Mouse (Mus musculus): ENCODE measurements around the gene Dmrtc1a. TPM values are rescaled to one million over a fixed set of nuclear protein-coding genes. Genes with fewer than 3 reads are reported as not detected.
"Not testable (repeated sequence)": the region's sequence is repeated elsewhere in the genome, so short reads cannot be mapped to it uniquely, and the experiment has no call there.

Gene Dmrtc1a
- 0.33 and 0.38 TPM in 2 replicates for polyA plus RNA-seq (2015; fragmentation: Nextera tagmentation; extraction: Ambion mirVana)

DNA sequence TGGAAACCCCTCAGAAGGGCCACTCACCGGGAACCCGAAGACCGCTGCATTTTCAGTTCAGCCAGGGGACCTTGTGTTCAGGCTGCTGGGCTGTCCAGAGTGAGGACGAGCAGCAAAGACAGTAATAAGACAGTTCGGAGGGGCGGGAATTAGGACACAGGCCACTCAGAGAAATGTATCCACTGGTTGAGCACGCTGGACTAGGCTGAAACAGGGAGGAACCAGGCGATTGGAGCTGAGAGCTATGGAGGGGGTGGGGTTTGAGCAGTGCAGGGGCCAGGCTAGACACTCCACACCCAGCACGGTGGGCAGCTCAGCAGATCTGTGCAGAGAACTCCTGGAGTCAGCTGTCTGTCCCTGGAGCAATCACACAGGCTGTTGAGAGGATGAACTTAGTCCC is at the start of gene Dmrtc1a, which contains the start of gene 1700011M02Rik:
Gene Dmrtc1a, minus strand, starts transcription at position 101 of the 400 bp plus-strand sequence.
Gene 1700011M02Rik, plus strand, starts transcription at position 319 of the 400 bp plus-strand sequence.
- not testable (repeated sequence) for H3K4me2 ChIP-seq (replicated peaks; ENCODE audit: low read depth, low read length); H3K27me3 ChIP-seq (replicated peaks; ENCODE audit: insufficient read depth, low read length); H3K4me3 ChIP-seq (ENCODE audit: low read depth, low read length); DNase-seq (ENCODE audit: low spot score); H3K4me1 ChIP-seq (ENCODE audit: insufficient read depth, low read depth, low read length); ATAC-seq; H3K9me3 ChIP-seq (ENCODE audit: low read length); H3K27ac ChIP-seq (ENCODE audit: low read length); H3K36me3 ChIP-seq (ENCODE audit: insufficient read depth, low read length); H3K9ac ChIP-seq (replicated peaks; ENCODE audit: low read depth)
- WGBS: 83% methylated on average over 5 of the region's 9 CpGs

DNA sequence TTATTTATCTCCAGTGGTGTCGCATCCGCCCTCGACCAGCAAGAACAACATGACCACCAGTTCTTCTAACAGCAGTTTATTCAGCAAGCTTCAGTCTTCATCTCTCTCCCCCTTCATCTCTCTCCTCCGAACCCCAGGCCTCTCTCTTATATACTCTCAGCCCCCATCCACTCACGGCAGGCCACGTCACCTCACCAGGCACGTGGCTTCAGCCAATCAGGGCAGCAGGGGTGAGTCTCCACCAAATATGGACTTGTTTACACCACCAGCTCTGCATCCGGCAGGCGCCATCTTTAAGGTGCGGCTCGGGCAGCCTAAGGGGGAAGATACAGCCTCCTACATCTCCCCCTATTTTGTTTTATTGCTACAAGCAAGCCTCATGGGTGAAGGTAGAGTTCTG is 41.6 kb upstream of the Dmrtc1a start:
- DNase-seq (ENCODE audit: low spot score); H3K4me2 ChIP-seq (replicated peaks; ENCODE audit: low read depth, low read length); H3K27me3 ChIP-seq (replicated peaks; ENCODE audit: insufficient read depth, low read length); H3K27ac ChIP-seq (ENCODE audit: low read length); H3K4me1 ChIP-seq (ENCODE audit: insufficient read depth, low read depth, low read length); ATAC-seq; H3K36me3 ChIP-seq (ENCODE audit: insufficient read depth, low read length); H3K9me3 ChIP-seq (ENCODE audit: low read length); H3K9ac ChIP-seq (replicated peaks; ENCODE audit: low read depth); H3K4me3 ChIP-seq (ENCODE audit: low read depth, low read length): not testable (repeated sequence)
- WGBS: 80% methylated on average over 11 of the region's 11 CpGs

DNA sequence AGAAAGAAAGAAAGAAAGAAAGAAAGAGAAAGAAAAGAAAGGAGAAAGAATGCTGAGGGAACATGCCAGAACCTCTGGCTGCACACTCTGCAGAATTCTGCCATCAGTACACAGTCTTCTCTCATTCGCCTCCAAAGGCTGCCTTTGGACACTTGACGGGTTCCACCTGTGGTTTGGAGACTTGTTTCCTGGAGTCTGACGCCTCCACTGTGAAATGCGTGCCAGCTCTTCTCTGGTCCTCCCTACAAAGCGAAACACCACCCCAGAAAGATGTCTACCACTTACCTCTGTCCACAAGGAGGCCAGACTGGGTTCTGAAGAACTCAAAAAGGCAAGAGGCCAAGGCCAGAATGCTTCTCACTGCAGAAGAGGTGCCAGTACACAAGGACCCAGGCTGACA is 28.3 kb upstream of the Dmrtc1a start:
- H3K4me3 ChIP-seq (ENCODE audit: low read depth, low read length): no peak overlapping the region
- ATAC-seq (no peak), DNase-seq (ENCODE audit: low spot score) (peak; percentile 6)
- H3K4me2 ChIP-seq (replicated peaks; ENCODE audit: low read depth, low read length): no peak overlapping the region
- H3K4me1 ChIP-seq (ENCODE audit: insufficient read depth, low read depth, low read length): no peaks in the 10 kb centered on the region
- no peaks in the 10 kb centered on the region for H3K9me3 ChIP-seq (ENCODE audit: low read length)
- no peak for TF ChIP-seq CTCF (IDR thresholded peaks at IDR 0.05)
- TF ChIP-seq EP300 (IDR thresholded peaks at IDR 0.05): no peak
- 45% methylated on average over 5 of the region's 5 CpGs for WGBS
- no peak overlapping the region for H3K27ac ChIP-seq (ENCODE audit: low read length)
- no peaks in the 10 kb centered on the region for H3K36me3 ChIP-seq (ENCODE audit: insufficient read depth, low read length)
- no peak overlapping the region for H3K9ac ChIP-seq (replicated peaks; ENCODE audit: low read depth)
- H3K27me3 ChIP-seq (replicated peaks; ENCODE audit: insufficient read depth, low read length): no peaks in the 10 kb centered on the region

DNA sequence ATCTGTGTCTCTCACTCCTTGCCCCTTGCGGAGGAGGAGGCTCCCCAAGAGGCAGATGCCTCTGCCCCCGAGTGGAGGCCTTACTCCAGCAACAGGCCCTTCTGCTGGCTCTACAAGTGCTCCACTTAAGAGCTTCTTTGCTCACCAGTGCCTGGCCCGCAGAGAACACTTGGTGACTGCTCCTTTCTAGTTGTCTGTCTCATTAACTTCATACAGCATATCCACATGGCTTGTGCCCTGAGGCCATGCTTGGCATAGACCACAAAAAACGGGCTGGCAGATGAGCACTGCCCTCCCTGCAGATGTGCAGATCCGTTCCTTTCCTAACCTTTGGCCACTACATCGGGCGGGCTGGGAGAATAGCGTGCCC is 25.9 kb upstream of the Dmrtc1a start:
- no peak overlapping the region for H3K9ac ChIP-seq (replicated peaks; ENCODE audit: low read depth)
- no peak overlapping the region for H3K27ac ChIP-seq (ENCODE audit: low read length)
- WGBS: 56% methylated on average over 7 of the region's 8 CpGs
- peak overlapping the region; percentile 68 for H3K4me2 ChIP-seq (replicated peaks; ENCODE audit: low read depth, low read length)
- H3K36me3 ChIP-seq (ENCODE audit: insufficient read depth, low read length): no peaks in the 10 kb centered on the region
- ATAC-seq (0 out of 2 replicates have a peak, but pooled peaks have one; percentile 3), DNase-seq (ENCODE audit: low spot score) (no peak)
- TF ChIP-seq CTCF (IDR thresholded peaks at IDR 0.05) (no peak), EP300 (IDR thresholded peaks at IDR 0.05) (no peak)
- no peaks in the 10 kb centered on the region for H3K27me3 ChIP-seq (replicated peaks; ENCODE audit: insufficient read depth, low read length)
- no peaks in the 10 kb centered on the region for H3K4me1 ChIP-seq (ENCODE audit: insufficient read depth, low read depth, low read length)
- no peak overlapping the region for H3K4me3 ChIP-seq (ENCODE audit: low read depth, low read length)
- no peaks in the 10 kb centered on the region for H3K9me3 ChIP-seq (ENCODE audit: low read length)

DNA sequence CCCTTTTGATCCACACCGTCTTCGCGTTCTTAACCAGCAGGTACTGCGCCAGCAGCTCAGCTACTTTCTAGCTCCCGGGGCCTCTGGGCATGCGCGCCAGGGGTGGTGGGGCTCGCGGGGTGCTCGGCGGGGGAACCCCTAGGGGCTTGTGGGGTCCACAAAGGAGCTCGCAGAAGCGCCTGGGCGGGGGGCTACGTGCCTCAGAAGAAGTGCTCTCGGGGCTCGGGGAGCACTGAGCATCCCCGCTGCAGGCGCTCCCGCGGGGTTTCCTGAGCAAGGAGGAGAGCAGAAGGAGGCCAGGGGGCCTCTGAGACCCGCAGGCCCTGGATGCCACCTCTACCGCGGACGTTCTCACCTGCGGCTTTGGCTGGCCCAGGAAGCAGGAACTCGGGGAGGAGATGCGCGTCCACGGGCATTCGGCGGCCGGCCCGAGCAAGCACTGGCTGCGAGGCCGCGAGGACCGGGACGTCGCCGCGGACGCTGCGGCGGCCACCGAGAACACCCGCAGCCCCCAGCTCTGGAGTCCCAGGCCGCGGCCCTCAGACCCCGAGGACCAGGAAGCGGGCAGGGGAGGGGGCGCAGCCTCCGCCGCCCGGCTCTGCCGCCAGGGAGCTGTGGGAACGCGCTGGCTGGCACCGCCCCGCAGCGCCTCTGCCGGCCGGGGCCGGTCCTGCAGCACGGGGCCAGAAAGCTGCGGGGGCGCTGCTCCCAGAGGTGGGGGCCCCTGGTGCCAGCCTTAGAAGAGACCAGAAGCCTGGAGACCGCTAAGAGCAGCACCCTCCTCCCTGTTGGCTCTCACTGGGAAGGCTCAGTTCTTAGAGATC is 25.3 kb upstream of the Dmrtc1a start:
- peak; percentile 65 for ATAC-seq
- H3K27me3 ChIP-seq (replicated peaks; ENCODE audit: insufficient read depth, low read length): no peaks in the 10 kb centered on the region
- peak; percentile 9 for DNase-seq (ENCODE audit: low spot score)
- H3K9me3 ChIP-seq (ENCODE audit: low read length): no peaks in the 10 kb centered on the region
- no peaks in the 10 kb centered on the region for H3K4me1 ChIP-seq (ENCODE audit: insufficient read depth, low read depth, low read length)
- peak overlapping the region; percentile 68 for H3K4me2 ChIP-seq (replicated peaks; ENCODE audit: low read depth, low read length)
- 15% methylated on average over 36 of the region's 68 CpGs for WGBS
- H3K9ac ChIP-seq (replicated peaks; ENCODE audit: low read depth): no peak overlapping the region
- H3K27ac ChIP-seq (ENCODE audit: low read length): no peak overlapping the region
- no peaks in the 10 kb centered on the region for H3K36me3 ChIP-seq (ENCODE audit: insufficient read depth, low read length)
- TF ChIP-seq CTCF (IDR thresholded peaks at IDR 0.05): peak; percentile 59
- no peak for TF ChIP-seq EP300 (IDR thresholded peaks at IDR 0.05)
- H3K4me3 ChIP-seq (ENCODE audit: low read depth, low read length): peak overlapping the region; percentile 43

DNA sequence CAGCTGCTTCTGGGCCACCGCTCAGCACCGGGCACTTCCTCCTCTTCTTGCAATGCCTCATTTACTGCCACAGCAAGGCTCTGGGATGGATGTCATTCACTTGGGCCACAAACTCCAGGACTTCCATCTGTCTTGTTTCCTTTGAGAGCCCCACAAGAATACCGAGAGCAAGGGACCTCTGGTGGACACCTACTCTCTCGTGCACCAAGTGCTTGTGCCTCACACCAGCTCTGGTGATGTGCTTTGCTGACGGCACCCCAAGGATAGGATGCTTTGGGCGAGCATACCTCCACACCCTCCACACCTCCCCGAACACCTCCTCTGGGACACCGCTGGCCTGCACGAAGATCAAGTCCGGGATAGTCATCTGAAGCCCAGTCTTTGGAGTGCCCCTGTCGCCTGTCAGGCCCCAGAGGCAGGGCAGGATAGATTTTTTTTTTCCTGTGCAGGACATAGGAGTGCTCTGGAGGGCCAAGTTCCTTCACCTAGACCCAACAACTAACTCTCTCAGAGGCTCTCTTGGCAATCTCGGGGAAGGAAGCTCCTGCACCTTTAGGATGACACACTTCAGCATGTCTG is 24.6 kb upstream of the Dmrtc1a start:
- Histone ChIP-seq H3K36me3 (ENCODE audit: insufficient read depth, low read length) (no peaks in the 10 kb centered on the region), H3K27me3 (replicated peaks; ENCODE audit: insufficient read depth, low read length) (no peaks in the 10 kb centered on the region), H3K9ac (replicated peaks; ENCODE audit: low read depth) (no peak overlapping the region), H3K4me1 (ENCODE audit: insufficient read depth, low read depth, low read length) (no peaks in the 10 kb centered on the region), H3K9me3 (ENCODE audit: low read length) (no peaks in the 10 kb centered on the region), H3K4me3 (ENCODE audit: low read depth, low read length) (peak overlapping the region; percentile 43), H3K27ac (ENCODE audit: low read length) (no peak overlapping the region), H3K4me2 (replicated peaks; ENCODE audit: low read depth, low read length) (peak overlapping the region; percentile 68; the same call in 1 of the 2 replicates)
- 46% methylated on average over 12 of the region's 12 CpGs for WGBS
- no peak for ATAC-seq
- TF ChIP-seq EP300 (IDR thresholded peaks at IDR 0.05) (no peak), CTCF (IDR thresholded peaks at IDR 0.05) (no peak)
- no peak for DNase-seq (ENCODE audit: low spot score)

DNA sequence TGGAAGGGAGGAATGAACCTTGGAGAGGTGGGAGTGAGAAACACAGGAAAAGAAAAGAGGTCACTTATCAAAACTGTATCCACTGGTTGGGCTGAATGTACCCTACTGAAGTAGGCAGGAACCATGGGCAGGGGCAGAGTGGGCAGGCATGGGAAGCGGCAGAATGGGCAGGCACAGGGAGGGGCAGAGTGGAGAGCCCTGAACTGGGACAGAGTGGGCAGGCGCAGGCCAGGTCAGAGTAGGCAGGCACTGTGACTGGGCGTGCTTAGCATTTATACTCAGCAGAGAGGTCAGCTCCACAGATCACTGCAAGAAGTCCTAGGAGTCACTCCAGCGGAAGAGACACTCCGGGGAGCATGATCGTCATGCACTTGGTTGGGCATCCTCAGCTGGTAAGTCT is 19.6 kb upstream of the Dmrtc1a start, which contains the start of gene 1700018G05Rik:
Gene 1700018G05Rik, plus strand, starts transcription at position 301 of the 400 bp plus-strand sequence.
- H3K27ac ChIP-seq (ENCODE audit: low read length); DNase-seq (ENCODE audit: low spot score); H3K4me2 ChIP-seq (replicated peaks; ENCODE audit: low read depth, low read length); H3K36me3 ChIP-seq (ENCODE audit: insufficient read depth, low read length); H3K4me1 ChIP-seq (ENCODE audit: insufficient read depth, low read depth, low read length); H3K4me3 ChIP-seq (ENCODE audit: low read depth, low read length); H3K9ac ChIP-seq (replicated peaks; ENCODE audit: low read depth); H3K27me3 ChIP-seq (replicated peaks; ENCODE audit: insufficient read depth, low read length); H3K9me3 ChIP-seq (ENCODE audit: low read length); ATAC-seq: not testable (repeated sequence)
- 80% methylated on average over 5 of the region's 6 CpGs for WGBS

All from lung, postnatal 0 days (tissue).